Mouse (Mus musculus): ENCODE data around the gene Dnah3.

DNA sequence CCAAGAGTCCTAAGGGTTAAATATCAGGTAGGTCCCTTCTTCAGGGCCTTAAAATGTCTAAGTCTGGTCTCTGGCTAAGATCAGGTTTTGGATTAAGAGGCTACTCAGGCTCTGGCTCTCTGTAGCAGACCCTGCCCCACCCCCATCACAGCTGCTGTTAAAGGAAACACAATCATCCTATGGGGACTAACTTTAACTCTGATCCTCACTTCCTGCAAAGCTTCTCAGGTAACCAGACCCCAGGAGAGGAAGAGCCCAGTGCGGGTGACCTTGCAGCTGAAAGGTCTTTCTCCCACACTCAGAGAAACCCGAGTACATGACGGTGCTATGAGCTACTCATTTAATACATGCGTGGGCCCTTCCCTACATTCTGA is 32.6 kb upstream of the Dnah3 start:
- TF ChIP-seq CTCF (IDR thresholded peaks at IDR 0.05; ENCODE audit: control insufficient read depth, insufficient read depth, low read length), result no peak
- no peak for TF ChIP-seq POLR2A (IDR thresholded peaks at IDR 0.05; ENCODE audit: borderline replicate concordance, control insufficient read depth, low read depth, low read length)
